Mouse (Mus musculus): ENCODE results near the gene Zfp273.
"Not testable (repeated sequence)": the region's sequence is repeated elsewhere in the genome, so short reads cannot be mapped to it uniquely, and the experiment has no call there.

Gene Zfp273

DNA sequence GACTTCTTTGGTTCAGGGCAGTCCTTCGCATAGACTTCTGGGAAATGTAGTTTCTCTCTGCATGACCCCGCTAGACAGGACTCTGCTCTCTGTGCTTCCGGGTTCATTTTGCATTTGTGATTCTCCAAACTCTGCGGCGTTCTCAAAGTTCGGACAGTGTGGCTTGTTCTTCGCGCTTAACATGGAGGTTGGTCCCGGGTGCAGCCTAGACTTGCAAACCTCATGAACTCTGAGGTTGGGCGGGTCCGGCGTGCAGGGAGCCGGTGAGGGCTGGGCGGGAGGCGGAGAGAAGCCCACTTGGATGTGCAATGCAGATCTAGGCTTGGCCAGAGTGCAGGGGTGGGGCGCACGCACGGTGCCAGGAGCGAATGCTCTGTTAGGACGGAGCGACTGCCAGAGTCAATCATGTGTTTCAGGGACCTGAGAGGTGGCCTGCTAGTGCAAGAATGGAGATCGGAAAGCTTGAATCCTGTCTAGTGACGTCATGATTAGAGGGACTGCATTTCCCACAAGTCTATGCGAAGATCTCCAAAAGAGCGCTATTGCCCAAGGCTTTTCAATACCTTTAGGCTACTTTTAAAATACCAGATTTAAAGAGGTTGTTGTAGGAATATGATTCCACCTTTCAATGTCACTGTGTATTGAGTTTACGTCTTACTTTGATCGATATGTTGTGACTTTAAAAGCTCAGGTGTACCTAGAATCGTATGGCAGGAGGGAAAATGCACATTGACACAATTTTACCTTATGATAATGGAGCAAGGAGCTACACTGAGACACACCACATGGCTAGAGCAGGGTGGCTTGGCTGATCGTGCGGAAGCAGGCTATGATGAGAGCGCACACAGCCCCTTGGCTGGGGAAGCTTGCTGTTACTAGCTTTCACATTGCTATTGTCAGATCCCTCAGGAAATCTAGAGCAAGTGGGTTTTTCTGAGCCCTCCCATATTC lies at the start of gene Zfp273:
Gene Zfp273 (plus strand): TSS at position 31 of the 951 bp plus-strand sequence.
- DNase-seq: peak; percentile 43

- DNase-seq: peak; percentile 17
Measured at GRCm38 (mm10) chr13:67779265-67780221, 34.0 kb upstream of the Zfp273 start, which contains the start of gene Zfp493. Zfp493 (plus strand) TSS chr13:67779693.

- no peak for DNase-seq
Measured at GRCm38 (mm10) chr13:67791921-67792455, 21.6 kb upstream of the Zfp273 start.

DNA sequence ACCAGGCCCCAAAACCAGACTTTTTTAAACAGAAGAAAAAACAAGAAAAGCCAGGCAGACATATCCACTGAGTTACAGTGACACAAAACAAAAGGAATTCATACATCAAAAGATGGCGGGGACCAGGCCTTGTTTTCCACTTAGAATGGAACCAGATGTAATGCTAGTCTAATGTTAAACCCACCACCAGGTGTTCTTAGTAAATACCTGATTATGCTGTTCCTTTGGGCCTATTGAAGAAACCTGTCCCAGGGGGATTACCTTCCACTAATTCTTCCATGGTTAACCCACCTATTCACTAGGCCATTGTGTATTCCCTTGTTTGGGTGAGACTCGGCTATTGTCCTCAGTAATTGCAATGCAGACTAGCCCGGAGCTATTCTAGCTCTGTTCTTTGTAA lies 14.9 kb upstream of the Zfp273 start:
- DNase-seq: no peak

DNA sequence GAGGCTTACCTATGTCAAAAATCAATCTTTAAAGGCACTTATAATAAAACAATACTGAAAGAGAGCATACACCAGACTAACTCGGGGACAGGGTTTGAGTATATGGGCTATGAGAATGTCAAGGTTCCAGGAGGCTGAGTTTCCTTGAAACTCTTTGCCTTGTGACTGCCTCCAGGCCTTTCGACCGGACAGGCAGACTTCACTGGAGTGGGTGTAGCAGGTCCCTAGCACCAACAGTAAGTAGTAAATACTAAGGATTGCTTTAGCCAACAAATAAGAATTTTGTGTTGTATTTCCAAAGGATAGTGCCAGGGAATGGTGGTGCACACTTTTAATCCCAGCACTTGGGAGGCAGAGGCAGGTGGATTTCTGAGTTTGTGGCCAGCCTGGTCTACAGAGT lies 14.4 kb upstream of the Zfp273 start:
- DNase-seq: not testable (repeated sequence)

- DNase-seq: no peak
Measured at GRCm38 (mm10) chr13:67811651-67812210, 1.8 kb upstream of the Zfp273 start.

DNA sequence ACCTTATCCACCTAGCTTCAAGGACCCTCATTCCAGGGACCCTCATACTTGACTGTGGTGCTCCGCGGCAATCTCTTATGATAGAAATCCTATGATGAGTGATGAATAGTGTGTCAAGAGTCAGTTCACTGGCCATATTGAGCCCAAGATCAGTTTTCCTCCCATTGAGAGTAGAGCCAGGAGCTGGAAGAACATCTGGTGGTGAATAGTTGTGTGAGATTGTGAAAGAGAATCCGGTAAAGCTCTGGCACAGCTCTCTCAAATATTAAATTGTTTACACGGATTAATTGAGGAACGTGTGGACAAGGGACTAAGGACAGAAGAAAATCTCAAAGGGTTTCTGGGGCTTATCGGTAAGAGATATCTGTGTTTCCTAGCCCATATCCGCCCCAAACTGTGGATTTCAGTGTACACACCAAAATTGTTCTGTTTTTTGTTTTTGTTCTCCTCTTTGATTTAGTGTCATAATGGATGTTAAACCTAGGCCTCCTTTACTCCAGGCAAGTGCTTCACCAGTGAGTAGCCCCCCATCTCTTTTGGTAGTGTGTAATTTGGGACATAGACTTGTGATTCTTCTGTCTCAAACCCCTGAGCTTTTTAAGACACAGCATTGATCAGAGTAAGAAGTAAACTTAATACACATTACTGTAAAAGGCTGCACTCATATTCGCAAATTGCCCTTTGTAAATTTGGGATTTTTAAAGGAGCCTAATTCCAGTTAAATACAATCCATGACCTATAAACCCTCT lies 405 bp upstream of the Zfp273 start:
- DNase-seq: no peak

- DNase-seq: no peak
Measured at GRCm38 (mm10) chr13:67818636-67819035, 5.1 kb downstream of the Zfp273 start.

DNA sequence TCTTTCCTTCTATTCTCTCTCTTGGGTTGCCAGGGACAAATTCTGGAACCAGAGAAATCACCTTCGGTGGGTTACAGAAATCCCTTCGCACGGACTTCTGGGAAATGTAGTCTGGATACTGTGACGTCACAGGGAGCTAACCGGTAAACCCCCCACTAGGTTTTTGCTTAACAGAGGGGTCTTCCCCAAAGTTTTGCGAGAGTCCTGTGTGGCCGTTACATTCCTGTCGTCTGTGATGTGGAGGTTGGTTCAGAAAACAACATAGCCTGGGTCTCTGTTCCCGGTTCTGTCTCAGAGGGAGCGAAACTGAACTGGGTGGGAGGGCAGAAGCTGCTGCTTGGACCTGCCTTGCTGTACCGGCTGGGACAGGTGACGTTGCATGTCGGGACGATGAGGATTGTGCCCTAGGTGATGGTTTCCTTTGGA lies 17.4 kb downstream of the Zfp273 start, which contains the start of gene Gm10037:
Gene Gm10037 (plus strand): TSS at position 196 of the 426 bp plus-strand sequence.
- DNase-seq: peak; percentile 23

DNA sequence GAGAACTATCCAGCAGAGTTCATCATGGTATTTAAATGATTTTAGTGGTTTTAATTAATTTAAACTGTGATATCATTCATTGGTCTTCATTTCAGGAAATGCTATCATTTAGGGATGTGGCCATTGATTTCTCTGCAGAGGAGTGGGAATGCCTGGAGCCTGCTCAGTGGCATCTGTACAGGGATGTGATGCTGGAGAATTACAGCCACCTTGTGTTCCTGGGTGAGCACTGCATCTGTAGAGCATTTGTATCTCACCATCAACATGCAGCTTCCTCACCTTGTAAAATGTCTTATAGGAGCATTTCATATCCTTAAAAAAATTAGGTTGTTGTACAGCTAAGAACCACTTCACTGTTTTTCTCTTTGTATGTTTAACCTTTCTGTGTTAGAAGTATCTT lies 19.6 kb downstream of the Zfp273 start:
- not testable (repeated sequence) for DNase-seq

DNA sequence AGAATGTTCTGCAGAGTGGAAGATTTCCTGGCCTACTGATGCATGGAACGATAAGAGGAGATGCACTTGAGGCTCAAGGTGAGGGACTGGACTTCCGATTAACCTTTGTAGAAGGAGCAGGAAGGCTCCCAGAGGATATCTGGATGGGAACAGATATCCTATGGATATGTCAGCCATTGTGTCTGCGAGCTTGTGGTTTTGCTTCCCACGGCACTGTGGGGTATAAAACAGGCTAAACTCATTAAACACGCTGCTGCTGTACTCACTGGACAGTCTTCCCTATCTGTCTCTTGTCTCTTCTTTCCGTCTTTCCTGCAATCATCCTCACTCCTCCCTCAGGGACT lies 30.2 kb downstream of the Zfp273 start:
- DNase-seq: no peak

DNA sequence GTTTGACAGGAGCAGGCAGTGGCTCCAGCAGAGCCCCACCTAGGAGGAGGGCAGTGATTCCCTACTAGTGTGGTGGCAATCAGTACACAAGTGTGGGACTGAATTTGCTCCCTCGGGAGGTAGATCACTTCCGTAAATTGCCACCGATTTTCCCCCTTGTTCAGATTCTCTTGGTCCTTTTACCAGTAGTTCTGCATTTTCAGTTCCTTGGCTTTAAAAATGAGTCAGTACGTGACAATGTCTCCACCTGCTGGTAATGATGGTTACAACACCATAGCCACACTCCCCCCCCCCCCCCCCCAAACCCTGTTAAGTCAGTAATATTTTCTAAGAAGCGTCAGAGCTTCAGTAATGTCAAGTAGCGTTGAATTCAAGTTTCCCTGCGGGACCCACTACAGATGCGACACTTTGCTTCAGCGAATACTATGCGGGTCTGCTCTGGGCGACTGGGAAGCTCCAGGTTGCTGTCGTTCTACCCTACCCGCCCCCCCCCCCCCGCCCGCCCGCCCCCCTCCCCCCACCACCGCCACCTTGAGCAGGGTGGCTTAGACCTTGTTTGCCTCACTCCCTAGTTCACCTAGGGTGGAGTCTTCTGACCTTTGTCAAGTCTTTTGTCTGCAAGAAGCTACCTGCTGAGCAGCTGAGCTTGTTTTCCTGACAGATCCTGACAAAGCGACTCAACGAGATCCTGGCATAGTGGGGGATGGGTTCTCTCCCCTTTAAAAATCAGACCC lies 30.7 kb downstream of the Zfp273 start:
- peak; percentile 24 for DNase-seq

GRCm38 (mm10) chr13:67844853-67845194 lies 31.3 kb downstream of the Zfp273 start:
- no peak for DNase-seq

- no peak for DNase-seq
Measured at GRCm38 (mm10) chr13:67850361-67850760, 36.8 kb downstream of the Zfp273 start.

- no peak for DNase-seq
Measured at GRCm38 (mm10) chr13:67853130-67853529, 39.6 kb downstream of the Zfp273 start.

DNA sequence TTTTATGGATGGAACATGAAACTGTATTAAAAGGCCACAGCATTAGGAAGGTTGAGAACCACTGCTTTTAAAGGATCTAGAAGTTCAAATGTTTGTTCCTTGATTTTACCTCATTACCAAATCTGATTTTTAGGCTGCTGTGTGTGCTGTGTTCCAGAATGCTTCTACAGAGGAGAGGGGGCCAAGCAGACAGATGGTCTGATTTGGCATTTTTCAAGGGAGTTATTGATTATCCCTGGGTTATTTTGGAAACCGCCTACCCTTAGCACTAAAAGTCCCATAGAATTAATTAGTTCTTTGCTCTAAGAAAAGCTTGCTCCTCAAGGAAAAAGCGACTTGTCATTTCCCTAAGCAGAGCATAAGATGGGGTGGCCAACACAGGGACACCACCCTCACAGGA lies 40.4 kb downstream of the Zfp273 start:
- DNase-seq: no peak

DNA sequence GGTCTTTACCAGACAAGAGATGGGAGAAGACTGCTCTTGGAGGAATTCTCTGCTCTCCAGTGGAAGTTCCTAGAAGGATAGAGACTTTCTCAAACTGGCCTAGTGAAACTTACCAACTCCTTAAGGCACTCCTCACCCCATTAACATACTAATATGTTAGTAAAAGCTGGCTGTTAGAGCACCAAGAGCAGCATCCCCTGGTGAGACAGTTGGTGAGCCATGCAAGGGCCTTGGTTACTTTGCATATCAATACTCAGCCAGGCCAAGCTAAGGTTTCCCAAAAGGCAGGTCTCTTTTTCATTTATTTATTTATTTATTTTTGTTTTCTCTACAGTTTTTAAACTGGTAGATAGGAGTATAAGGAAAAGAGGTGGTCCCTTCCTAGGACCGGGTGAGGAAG lies 43.8 kb downstream of the Zfp273 start:
- no peak for DNase-seq

DNA sequence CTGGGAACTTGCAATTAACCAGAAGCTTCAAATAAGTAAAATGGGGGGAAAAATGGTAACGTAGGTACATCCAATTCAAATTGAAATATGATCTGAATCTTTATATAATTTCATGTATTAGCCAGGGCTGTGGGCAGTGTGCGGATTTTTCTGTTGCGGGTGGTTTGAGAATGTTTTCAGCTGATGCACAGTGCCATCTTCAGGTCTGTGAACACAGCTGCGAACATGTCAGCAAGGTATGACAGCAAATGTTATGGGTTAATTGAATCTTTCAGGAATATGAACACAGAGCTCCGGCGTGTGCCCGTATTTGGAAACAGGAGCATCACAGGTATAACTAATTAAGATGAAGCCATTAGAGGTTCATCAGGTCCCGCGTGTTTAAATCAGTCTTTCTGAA lies 49.0 kb downstream of the Zfp273 start:
- DNase-seq: no peak

DNA sequence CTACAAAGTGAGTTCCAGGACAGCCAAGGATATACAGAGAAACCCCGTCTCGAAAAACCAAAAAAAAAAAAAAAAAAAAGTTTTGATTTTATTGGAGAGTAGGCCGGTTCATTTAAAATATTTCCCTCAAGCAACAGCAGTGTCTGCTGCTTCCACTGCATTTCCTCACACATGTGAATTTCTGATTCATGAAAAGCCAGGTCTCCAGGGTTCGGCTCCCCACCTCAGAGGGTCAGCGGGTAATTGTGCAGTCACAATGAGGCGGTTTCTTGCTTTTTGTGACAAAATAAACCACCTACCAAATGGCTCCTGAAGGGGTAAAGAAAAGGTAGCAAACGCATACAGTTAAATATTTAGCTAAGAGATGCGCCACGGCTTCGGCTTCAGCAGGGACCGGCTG lies 49.5 kb downstream of the Zfp273 start, which contains the start of gene BC048507:
Gene BC048507 (plus strand): TSS at position 301 of the 400 bp plus-strand sequence.
- DNase-seq: no peak

- DNase-seq: no peak
Measured at GRCm38 (mm10) chr13:67864764-67865350, 51.3 kb downstream of the Zfp273 start.

GRCm38 (mm10) chr13:67867899-67868298 lies 54.4 kb downstream of the Zfp273 start:
- DNase-seq: peak; percentile 33

Measured in right cerebral cortex, postnatal 14 days (tissue).